Mouse (Mus musculus): ENCODE results near the gene Rab12.

The Rab12 gene

DNA sequence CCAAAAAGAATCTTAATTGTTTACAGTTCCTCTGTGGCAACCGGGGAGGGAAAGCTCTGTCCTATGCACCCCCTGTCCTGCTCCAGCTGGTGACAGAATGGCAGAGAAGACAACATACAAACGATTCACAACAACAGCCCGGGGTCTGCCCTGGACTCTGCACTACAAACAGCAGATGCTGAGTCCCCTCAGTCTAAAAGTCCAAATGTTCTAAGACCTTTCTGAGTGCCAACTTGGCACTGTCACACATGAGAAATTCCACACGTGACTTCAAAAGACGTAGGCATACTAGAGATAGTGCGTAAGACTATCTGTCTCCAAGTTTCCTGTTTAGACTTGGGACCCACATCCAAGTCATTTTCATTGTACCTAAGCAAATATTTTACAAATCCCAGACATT, 16.7 kb downstream of the Rab12 start:
- no peak for DNase-seq (ENCODE audit: low spot score in 2 of 2)

DNA sequence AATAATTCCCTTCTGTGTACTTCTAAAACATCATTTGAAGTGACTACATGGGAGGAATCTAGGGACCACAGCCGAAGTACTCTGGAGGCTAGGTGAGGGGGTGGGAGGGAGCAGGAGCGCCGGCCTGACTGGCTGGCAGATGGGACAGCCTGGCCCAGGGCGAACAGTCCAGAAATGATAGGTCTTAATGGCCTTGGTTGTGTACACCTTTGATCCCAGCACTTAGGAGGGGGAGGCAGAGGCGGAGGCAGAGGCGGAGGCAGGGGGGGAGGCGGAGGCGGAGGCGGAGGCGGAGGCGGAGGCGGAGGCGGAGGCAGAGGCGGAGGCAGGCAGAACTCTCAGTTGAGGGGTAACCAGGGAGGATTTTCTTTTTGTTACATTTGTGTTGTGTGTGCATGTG, 20.9 kb downstream of the Rab12 start:
- DNase-seq (ENCODE audit: low spot score in 2 of 2), result no peak

DNA sequence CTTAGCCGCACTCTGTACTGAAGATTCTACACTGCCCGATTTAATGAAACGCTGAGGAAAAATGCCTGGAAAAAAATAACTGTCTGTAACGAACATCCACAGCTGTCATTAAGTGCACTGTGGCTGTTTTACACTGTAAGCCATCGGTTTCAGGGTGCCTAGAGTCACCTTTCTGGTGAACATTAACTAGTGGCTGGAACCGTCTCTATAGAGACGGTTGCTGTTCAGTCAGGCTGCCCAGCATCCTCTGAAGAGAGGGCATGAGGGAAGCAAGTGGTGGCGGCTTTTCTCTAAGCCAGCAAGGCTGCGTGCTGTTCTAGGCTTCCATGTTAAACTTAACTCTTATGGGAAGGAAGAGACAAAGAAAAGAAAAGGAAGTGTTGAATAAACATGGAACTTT, 22.9 kb downstream of the Rab12 start:
- no peak for DNase-seq (ENCODE audit: low spot score in 2 of 2)

DNA sequence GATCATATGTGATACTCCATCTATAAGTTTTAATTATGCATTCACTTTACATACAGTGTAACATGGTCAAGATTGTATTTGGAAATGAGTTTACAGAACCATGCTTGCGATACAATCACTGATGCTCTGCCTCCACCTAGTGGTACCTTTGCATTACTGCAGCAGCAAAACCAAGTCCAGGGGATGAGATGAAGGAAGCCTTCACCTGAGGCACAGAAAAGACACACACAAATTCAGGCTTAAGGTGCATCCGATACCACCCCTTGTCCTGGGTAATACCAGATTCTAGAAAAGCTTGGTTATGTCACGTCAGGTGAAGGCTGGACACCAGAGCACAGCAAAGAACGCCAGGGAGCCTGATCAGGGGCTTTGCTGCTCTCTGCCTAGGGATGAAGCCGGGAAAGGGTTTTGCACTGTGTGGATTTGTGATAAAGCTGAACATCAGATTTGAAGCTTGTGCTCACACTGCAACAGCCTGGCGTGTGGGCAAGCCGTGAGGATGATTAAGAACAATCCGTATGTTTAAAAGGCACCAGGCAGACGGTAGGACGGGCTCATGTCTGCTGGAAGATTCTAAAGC, 29.4 kb downstream of the Rab12 start:
- DNase-seq (ENCODE audit: low spot score in 2 of 2), result peak in 1 of 2 experiments; percentile 16

DNA sequence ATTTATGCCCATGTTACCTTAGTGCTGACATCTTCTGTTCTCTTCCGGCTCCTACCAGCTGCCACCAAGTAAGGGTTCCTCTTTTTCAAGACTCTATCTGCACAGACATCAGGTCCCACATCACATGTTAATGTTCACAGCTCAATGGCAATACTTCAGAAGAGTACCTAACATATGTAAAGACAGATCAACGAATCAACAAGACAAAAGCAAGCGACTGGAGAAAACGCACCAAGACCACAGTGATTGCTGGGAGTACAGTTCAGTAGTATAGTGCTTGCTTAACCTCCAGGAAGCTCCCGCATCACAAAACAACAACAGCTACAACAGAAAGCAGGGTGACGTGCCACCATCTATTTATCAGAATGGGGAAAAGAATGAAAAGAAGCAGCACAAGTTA, 33.0 kb downstream of the Rab12 start:
- DNase-seq (ENCODE audit: low spot score in 2 of 2), result no peak

DNA sequence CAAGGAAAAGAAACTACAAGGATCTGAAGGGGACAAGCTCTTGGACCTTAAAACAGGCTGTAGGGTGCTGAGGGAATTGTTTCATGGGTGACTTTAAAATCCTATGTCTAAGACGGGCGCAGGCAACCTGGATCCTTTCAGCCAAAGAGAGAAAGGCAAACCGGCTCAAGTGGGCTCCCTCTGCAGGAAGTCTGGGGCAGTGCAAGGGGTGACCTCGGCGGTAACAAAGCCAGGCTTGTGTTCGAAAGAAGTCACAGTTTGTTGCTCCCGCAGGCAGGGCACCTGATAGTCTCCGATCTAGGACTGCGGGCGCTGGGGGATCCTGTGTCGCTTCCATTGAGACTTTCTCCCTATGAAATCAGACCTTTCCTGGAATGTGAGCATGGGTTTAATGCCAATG, 33.8 kb downstream of the Rab12 start:
- peak in 1 of 2 experiments; percentile 57 for DNase-seq (ENCODE audit: low spot score in 2 of 2)

DNA sequence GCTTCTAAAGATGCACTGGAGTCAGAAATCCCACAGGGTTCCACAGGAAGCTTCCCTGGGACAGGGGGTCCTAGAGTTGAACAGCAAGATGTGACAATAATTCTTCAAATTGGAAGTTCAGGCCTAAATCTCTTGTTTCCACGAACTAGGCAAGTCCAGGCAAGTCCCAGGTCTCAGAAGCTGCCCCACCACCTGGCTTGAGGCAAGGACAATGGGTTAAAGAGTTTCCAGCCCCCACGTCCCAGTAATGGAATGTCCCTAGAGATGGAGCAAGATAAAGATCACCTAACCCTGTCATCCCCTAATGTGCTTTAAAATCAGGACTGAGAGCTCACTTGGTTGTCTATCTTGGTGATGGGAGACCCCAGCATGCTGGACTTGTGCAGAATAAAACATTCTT, 34.6 kb downstream of the Rab12 start:
- no peak for DNase-seq (ENCODE audit: low spot score in 2 of 2)

DNA sequence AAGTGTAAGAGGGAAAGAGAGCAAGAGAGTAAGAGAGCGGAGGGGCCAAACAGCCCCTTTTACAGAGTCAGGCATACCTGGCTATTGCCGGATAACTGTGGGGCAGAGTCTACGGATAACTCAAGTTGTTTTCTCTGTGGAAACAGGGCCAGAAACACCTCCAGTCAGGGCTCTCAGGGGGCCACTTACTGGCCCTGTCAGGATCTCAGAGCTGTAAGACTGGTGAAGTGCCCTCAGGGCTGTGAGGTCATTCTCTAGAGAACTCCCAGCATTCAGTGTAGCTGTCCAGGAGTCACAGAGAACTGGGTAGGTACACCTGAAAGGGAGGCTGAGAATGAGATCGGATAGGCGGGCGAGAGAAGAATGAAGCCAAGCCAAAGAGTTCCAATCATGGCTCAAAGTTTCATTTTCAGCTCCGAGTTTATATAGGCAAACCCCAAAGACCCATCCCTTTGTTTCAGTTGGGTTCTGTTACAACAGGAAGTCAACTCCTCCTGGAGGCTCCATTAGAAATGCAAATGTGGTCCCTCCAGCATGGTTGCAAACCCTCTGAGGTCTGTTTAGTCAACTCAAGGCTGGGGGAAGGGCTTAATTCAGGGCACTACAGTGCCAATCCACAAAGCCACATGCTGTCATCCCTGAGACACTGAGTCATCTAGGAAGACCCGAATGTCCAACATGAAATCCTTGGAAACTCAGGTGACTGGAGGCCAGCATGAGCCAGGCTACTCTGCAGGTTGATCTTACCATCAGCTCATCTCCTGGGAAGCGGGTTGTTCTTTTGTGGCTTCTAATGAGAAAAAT, 35.7 kb downstream of the Rab12 start:
- DNase-seq (ENCODE audit: low spot score in 2 of 2), result no peak

DNA sequence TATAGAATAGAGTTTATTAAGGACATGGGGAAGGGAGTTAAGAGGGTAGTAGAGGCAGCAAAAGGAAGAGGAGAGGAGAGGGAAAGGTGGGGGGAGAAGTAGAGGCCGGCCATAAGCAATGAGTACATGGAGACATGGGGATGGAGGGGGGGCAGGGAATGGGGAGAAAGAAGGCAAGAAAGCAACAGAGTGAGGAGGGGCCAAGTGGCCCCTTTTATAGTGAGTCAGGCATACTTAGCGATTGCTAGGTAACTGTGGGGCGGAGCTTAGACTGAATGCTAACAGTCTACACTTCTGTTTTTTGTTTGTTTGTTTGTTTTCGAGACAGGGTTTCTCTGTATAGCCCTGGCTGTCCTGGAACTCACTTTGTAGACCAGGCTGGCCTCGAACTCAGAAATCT, 38.2 kb downstream of the Rab12 start:
- DNase-seq (ENCODE audit: low spot score in 2 of 2), result no peak

DNA sequence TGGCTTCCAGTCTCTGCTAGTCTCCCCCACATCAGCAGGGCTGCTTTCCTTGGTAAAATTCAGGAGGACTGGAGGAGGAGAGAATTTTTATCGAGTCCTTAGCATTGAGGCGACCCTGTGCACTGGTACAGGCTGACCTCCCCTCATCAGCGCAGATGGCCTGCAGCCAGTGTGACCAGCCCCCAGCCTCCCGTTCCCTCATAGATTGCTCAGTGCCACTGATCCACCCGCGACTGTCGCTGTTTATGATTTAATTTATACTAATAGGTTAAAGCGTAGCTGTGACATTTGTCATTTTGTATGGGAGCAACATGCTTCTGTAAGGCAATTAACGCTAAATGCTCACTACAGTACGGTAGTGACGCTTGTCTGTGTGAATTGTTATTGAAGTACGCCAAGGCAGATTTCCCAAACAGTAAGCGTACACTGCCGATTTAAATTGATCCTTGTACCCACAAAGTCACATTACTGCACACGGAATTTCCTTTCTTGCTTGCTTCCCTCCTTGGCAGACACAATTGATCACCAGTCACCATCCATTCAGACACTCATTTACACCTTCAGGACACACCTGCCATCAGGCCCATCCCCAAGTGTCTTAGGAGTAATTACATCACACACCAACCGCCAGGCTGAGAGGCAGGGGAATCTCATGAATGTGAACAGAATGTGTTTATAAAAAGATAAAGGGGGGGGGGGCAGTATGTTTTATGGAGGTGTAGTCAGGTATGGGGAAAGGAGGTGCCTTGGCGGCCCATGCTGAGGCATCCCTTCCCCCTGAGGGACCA, 38.8 kb downstream of the Rab12 start:
- no peak for DNase-seq (ENCODE audit: low spot score in 2 of 2)

DNA sequence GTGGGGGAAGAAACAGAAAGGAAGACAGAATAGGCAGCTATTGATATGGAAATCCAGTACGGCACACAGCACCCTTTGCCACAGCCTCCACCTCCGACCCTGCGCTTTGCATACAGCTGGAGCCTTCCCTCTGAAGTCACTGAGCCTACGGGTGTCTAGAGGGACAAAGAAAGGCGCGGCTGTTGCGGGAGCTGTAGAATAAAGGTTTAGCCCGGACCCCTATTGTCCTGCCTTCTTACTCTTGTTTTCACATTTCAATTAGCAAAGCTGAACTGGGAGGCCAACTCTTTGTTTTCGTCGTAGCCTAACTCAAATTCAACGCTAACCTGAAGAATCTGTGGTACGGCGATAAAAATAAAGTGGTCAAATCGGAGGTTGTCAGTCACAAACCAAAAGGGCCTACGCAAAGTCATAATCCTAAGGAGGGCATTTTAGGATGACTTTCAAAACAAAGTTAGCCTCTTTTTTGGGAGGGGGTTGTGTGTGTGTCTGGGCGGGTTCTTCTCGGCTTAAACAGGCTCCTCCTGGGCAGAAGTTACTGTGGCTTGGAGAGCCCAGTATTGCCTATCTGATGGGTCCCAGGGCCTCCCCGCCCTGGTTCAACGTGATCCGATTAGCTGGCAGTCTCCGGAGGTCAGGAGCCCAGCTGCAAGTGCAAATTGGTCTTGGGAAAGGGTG, 39.6 kb downstream of the Rab12 start:
- peak in 1 of 2 experiments; percentile 19 for DNase-seq (ENCODE audit: low spot score in 2 of 2)

DNA sequence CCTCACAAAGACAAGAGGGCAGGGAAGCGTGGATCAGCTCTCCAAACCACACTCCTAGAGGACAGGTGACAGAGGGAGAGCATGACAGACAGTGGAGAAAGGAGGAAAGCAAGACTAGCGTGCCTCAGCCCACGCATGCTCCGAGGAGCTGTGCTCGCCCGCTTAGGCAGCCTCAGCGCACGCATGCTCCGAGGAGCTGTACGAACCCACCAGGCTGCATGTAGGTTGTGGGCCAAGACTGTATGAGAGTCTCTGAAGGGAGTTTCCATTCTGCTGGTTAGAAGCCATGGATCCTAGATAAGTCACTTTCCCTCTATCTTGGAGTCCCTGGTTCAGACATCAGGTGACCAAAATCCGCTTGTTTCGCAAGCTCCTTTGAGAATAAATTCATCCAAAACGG, 40.2 kb downstream of the Rab12 start:
- peak in 1 of 2 experiments; percentile 39 for DNase-seq (ENCODE audit: low spot score in 2 of 2)

DNA sequence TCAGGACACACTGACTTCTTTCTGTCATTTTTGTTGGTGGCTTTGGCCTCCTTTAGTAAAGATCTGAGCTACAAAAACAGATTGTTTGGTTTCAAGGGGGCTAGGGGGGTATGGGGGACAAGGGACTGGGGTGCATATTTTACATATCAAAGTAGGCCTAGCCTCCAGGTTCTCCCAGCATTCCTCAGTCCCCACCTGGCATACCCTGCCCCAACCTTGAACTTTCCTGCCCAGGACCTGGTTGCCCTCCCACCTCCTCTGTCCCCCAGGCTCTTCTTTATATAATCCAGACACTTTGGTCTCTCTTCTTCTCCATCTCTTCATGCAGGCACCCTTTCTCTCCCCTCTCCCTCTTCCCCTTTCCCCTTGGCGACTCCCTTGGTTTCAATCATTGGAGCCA, 46.3 kb downstream of the Rab12 start:
- DNase-seq (ENCODE audit: low spot score in 2 of 2), result no peak

DNA sequence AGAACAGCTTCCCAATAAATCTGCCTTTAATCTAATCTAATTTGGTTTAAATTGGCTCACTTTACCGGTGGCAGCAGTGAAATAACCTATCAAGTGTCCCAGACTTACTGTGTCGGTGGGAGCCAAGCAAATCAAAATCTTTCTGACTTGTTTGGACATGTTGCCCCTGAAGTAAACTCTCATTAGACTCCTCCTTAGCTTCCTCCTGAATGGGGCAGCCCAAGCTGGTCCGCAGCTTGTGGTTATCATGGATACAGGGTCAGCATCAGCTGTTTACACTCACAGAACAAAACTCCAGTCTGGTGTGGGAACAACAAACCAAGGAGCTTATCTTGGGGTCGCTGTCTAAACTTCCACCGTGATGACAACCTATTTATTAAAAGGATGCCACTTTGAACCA, 47.8 kb downstream of the Rab12 start:
- no peak for DNase-seq (ENCODE audit: low spot score in 2 of 2)

DNA sequence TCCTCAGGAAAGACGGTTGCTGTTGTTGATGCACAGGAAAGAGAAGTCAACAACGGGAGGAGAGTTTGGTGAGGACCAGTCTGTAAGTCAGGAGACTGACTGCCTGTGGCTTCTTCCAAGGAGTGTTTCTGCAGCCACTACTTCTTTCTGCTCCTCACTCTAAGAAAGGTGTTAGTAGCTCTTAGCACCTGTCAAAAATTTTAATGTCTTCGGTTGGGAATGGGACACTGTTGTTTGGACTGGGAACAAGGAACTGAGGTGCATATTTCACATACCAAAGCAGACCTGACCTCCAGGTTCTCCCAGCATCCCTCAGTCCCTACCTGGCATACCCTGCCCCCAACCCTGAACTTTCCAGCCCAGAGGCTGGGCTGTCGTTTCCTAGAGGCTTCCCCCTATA, 48.3 kb downstream of the Rab12 start:
- DNase-seq (ENCODE audit: low spot score in 2 of 2), result no peak

DNA sequence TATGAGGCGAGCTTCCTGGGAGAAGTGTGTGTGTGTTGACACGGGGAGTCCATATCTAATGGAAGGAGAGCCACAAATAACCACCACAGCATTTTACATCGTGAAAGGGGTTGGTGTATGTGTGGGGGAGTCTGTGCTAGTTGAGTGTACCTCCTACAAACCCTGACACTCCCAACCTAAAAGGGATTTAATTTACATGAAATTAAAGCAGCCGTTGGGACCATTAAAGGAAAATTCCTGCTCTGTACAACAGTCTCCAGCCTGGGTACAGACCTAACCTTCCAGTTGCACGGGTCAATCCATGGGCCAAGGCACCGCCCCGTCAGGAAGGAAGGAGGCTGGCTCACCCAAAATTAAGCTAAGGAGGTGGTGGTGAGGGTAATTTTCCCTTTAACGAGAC, 49.5 kb downstream of the Rab12 start:
- no peak for DNase-seq (ENCODE audit: low spot score in 2 of 2)

DNA sequence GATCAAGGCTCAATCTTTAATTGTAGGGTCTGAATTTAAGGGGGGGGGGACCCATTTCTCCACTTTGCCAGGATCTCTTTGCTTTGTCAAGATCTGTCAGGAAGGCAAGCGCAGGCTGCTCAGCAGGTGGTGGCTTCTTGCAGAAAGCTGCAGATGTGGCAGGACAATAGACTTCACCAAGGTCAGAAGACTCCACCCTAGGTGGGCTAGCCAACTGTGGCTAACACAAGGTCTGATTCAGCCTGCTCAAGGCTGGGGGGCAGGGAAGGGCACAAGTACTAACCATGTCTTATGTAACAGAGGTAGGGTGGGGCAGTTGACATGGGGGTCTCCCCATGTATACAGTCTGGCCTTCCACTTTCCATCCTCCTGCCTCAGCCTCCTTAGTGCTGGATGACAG, 62.3 kb downstream of the Rab12 start:
- no peak for DNase-seq (ENCODE audit: low spot score in 2 of 2)

DNA sequence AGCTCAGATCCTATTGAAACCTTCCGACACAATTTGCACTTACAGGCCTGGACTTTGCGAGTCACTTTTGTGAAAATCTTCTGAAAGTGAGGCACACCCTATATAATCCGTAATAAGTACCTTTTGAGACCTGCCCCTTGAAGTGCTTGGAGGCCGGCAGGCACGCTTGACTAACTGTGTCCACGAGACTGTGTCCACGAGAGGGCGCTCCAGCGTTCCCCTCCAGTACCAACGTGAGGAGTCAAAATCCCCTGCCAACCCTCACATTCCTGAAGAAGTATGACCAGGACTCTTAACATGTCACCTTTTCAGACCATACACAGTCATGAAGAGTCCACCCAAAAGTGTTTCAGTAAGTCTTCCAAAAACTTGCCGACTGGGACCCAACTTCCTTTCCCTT, 68.4 kb downstream of the Rab12 start:
- peak; percentile 54 to 79 for DNase-seq (ENCODE audit: low spot score in 2 of 2)

DNA sequence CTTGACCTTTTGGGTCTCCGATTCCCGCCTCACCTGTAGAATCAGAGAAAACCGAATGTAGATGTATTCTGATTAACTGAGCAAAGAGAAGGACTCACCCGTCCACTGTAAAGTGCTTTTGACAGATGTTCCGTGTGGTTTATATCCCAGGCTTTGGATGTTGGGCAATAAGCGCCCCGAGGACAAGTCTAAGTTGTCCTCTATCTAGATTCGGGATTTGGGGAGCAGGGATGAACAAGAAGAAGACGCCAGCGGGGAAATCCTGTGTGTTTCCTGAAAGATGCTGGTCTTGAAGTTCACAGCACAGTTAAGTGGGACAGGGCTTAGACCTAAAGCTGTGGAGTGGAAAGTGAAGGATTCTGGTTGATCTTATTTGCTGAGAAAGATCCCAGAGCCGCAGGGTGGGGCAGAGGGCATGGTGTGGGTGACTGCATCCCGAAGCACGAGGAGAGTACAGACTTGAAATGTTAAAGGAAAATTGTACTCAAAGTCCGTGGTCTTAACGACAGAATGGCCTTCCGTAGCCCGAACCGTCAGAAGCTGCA, 68.9 kb downstream of the Rab12 start:
- no peak for DNase-seq (ENCODE audit: low spot score in 2 of 2)

DNA sequence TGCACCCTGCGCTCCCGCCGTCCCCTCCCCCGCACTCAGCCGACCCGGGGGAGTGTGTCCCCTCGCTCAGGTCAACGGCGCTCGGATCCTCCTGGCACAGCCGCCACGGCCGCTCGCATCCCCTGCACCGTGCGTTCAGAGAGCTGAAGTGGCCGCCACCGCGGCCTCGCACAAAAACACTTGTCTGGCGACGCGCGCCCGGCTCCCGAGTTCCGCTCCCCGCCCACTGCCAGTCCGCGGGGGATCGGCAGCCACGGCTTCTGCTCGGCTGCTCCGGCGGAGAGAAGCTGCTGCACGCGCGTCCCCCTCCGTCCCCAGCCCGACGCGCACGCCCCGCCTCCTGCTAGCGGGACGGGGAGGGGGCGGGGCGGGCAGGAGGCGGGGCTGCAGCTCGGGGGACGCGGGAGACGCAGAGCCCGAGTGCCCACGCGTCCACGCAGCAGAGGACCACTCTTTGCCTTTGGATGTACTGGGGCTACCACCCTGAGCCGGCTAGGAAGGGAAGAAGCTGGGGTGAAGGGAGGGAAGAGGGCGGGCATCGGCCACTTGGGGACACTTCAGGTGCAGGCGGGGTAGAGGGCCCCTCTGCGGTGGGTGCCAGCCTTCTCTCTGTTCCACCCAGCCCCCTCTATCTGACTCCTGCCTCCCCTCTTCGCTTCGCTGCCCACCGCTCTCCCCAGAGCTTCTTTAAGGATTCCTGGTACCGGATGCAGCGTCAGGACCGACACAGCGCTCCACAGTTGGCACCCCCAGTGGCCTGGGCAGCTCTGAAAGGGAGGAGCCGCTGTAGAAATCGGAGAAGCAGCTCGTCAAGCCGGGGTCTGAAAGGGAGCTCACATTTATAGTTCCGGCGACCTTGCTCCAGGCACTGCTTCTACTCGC, 69.8 kb downstream of the Rab12 start, which contains the start of gene Mtcl1:
TSS of gene Mtcl1 (minus strand) at position 291 of the 882 bp plus-strand sequence.
- peak; percentile 55 to 61 for DNase-seq (ENCODE audit: low spot score in 2 of 2)

Measured in heart, adult 9 months (tissue).